Mouse (Mus musculus): ENCODE results near the gene Retnlb. TPM values are rescaled to one million over a fixed set of nuclear protein-coding genes. Genes with fewer than 3 reads are reported as not detected.

Gene Retnlb
- polyA plus RNA-seq, 1 experiment from 2014 or later, result not detected

- no peak for ATAC-seq (ENCODE audit: low FRiP score, low TSS enrichment)
- 88% methylated on average over 1 of the region's 1 CpGs for WGBS
- no peaks in the 10 kb centered on the region for H3K27me3 ChIP-seq (ENCODE audit: control insufficient read depth, insufficient read depth, low read length)
Measured at GRCm38 (mm10) chr16:48805412-48805811, 11.2 kb upstream of the Retnlb start.

GRCm38 (mm10) chr16:48806521-48806920 is 10.1 kb upstream of the Retnlb start:
- Histone ChIP-seq H3K27me3 (ENCODE audit: control insufficient read depth, insufficient read depth, low read length) (no peaks in the 10 kb centered on the region), H3K4me3 (replicated peaks; ENCODE audit: low read depth, low read length) (no peak overlapping the region), H3K36me3 (ENCODE audit: control insufficient read depth, insufficient read depth, low read length) (no peaks in the 10 kb centered on the region), H3K9ac (replicated peaks; ENCODE audit: low read length) (no peak overlapping the region), H3K27ac (replicated peaks; ENCODE audit: low read depth, low read length) (no peak overlapping the region), H3K9me3 (ENCODE audit: control insufficient read depth, low read length) (no peaks in the 10 kb centered on the region), H3K4me2 (ENCODE audit: low read length) (no peak overlapping the region), H3K4me1 (ENCODE audit: control insufficient read depth, insufficient read depth, low read length) (no peaks in the 10 kb centered on the region)
- WGBS, result 85% methylated on average over 1 of the region's 1 CpGs
- DNase-seq (no peak), ATAC-seq (ENCODE audit: low FRiP score, low TSS enrichment) (no peak)

More at GRCm38 (mm10) chr16:48805412-48805811, 11.2 kb upstream of the Retnlb start:
- Histone ChIP-seq H3K36me3 (ENCODE audit: control insufficient read depth, insufficient read depth, low read length) (no peaks in the 10 kb centered on the region), H3K4me2 (ENCODE audit: low read length) (no peak overlapping the region), H3K9ac (replicated peaks; ENCODE audit: low read length) (no peak overlapping the region), H3K4me3 (replicated peaks; ENCODE audit: low read depth, low read length) (no peak overlapping the region), H3K9me3 (ENCODE audit: control insufficient read depth, low read length) (no peaks in the 10 kb centered on the region), H3K27ac (replicated peaks; ENCODE audit: low read depth, low read length) (no peak overlapping the region), H3K4me1 (ENCODE audit: control insufficient read depth, insufficient read depth, low read length) (no peaks in the 10 kb centered on the region)
- DNase-seq, result no peak

GRCm38 (mm10) chr16:48809374-48809773 is 7.3 kb upstream of the Retnlb start:
- H3K36me3 ChIP-seq (ENCODE audit: control insufficient read depth, insufficient read depth, low read length), result no peaks in the 10 kb centered on the region
- H3K4me3 ChIP-seq (replicated peaks; ENCODE audit: low read depth, low read length), result no peak overlapping the region
- H3K27me3 ChIP-seq (ENCODE audit: control insufficient read depth, insufficient read depth, low read length), result no peaks in the 10 kb centered on the region
- DNase-seq, result peak; percentile 40
- no peak overlapping the region for H3K4me2 ChIP-seq (ENCODE audit: low read length)
- H3K27ac ChIP-seq (replicated peaks; ENCODE audit: low read depth, low read length), result no peak overlapping the region
- H3K4me1 ChIP-seq (ENCODE audit: control insufficient read depth, insufficient read depth, low read length), result no peaks in the 10 kb centered on the region
- 63% methylated on average over 2 of the region's 2 CpGs for WGBS
- H3K9ac ChIP-seq (replicated peaks; ENCODE audit: low read length), result no peak overlapping the region
- ATAC-seq (ENCODE audit: low FRiP score, low TSS enrichment), result no peak
- no peaks in the 10 kb centered on the region for H3K9me3 ChIP-seq (ENCODE audit: control insufficient read depth, low read length)

- ATAC-seq (ENCODE audit: low FRiP score, low TSS enrichment) (no peak), DNase-seq (no peak)
- no peaks in the 10 kb centered on the region for H3K4me1 ChIP-seq (ENCODE audit: control insufficient read depth, insufficient read depth, low read length)
- H3K4me2 ChIP-seq (ENCODE audit: low read length), result no peak overlapping the region
- H3K9ac ChIP-seq (replicated peaks; ENCODE audit: low read length), result no peak overlapping the region
- H3K9me3 ChIP-seq (ENCODE audit: control insufficient read depth, low read length), result no peaks in the 10 kb centered on the region
- no peak overlapping the region for H3K27ac ChIP-seq (replicated peaks; ENCODE audit: low read depth, low read length)
- WGBS, result 91% methylated on average over 7 of the region's 7 CpGs
- no peaks in the 10 kb centered on the region for H3K36me3 ChIP-seq (ENCODE audit: control insufficient read depth, insufficient read depth, low read length)
- H3K4me3 ChIP-seq (replicated peaks; ENCODE audit: low read depth, low read length), result no peak overlapping the region
- no peaks in the 10 kb centered on the region for H3K27me3 ChIP-seq (ENCODE audit: control insufficient read depth, insufficient read depth, low read length)
Measured at GRCm38 (mm10) chr16:48811881-48812436, 4.7 kb upstream of the Retnlb start.

- Histone ChIP-seq H3K4me2 (ENCODE audit: low read length) (no peak overlapping the region), H3K36me3 (ENCODE audit: control insufficient read depth, insufficient read depth, low read length) (no peaks in the 10 kb centered on the region), H3K4me3 (replicated peaks; ENCODE audit: low read depth, low read length) (no peak overlapping the region), H3K27ac (replicated peaks; ENCODE audit: low read depth, low read length) (no peak overlapping the region), H3K9ac (replicated peaks; ENCODE audit: low read length) (no peak overlapping the region), H3K9me3 (ENCODE audit: control insufficient read depth, low read length) (no peaks in the 10 kb centered on the region), H3K27me3 (ENCODE audit: control insufficient read depth, insufficient read depth, low read length) (no peaks in the 10 kb centered on the region), H3K4me1 (ENCODE audit: control insufficient read depth, insufficient read depth, low read length) (no peaks in the 10 kb centered on the region)
- WGBS, result 92% methylated on average over 6 of the region's 6 CpGs
- no peak for ATAC-seq (ENCODE audit: low FRiP score, low TSS enrichment)
- DNase-seq, result no peak
Measured at GRCm38 (mm10) chr16:48818524-48818923, 1.9 kb downstream of the Retnlb start.

GRCm38 (mm10) chr16:48826474-48826873 is 9.8 kb downstream of the Retnlb start:
- ATAC-seq (ENCODE audit: low FRiP score, low TSS enrichment) (no peak), DNase-seq (no peak)
- Histone ChIP-seq H3K9me3 (ENCODE audit: control insufficient read depth, low read length) (no peaks in the 10 kb centered on the region), H3K27me3 (ENCODE audit: control insufficient read depth, insufficient read depth, low read length) (no peaks in the 10 kb centered on the region), H3K36me3 (ENCODE audit: control insufficient read depth, insufficient read depth, low read length) (no peaks in the 10 kb centered on the region), H3K27ac (replicated peaks; ENCODE audit: low read depth, low read length) (no peak overlapping the region), H3K9ac (replicated peaks; ENCODE audit: low read length) (no peak overlapping the region), H3K4me2 (ENCODE audit: low read length) (no peak overlapping the region), H3K4me1 (ENCODE audit: control insufficient read depth, insufficient read depth, low read length) (no peaks in the 10 kb centered on the region), H3K4me3 (replicated peaks; ENCODE audit: low read depth, low read length) (no peak overlapping the region)
- WGBS, result 89% methylated on average over 3 of the region's 3 CpGs

GRCm38 (mm10) chr16:48827625-48828024 is 11.0 kb downstream of the Retnlb start:
- ATAC-seq (ENCODE audit: low FRiP score, low TSS enrichment), result no peak
- no peak overlapping the region for H3K27ac ChIP-seq (replicated peaks; ENCODE audit: low read depth, low read length)
- no peaks in the 10 kb centered on the region for H3K9me3 ChIP-seq (ENCODE audit: control insufficient read depth, low read length)
- no peak for DNase-seq
- no peak overlapping the region for H3K9ac ChIP-seq (replicated peaks; ENCODE audit: low read length)
- H3K4me1 ChIP-seq (ENCODE audit: control insufficient read depth, insufficient read depth, low read length), result no peaks in the 10 kb centered on the region
- H3K36me3 ChIP-seq (ENCODE audit: control insufficient read depth, insufficient read depth, low read length), result no peaks in the 10 kb centered on the region
- H3K4me3 ChIP-seq (replicated peaks; ENCODE audit: low read depth, low read length), result no peak overlapping the region
- WGBS, result 66% methylated on average over 1 of the region's 1 CpGs
- no peak overlapping the region for H3K4me2 ChIP-seq (ENCODE audit: low read length)
- no peaks in the 10 kb centered on the region for H3K27me3 ChIP-seq (ENCODE audit: control insufficient read depth, insufficient read depth, low read length)

- no peaks in the 10 kb centered on the region for H3K4me1 ChIP-seq (ENCODE audit: control insufficient read depth, insufficient read depth, low read length)
- no peak for DNase-seq
- no peaks in the 10 kb centered on the region for H3K27me3 ChIP-seq (ENCODE audit: control insufficient read depth, insufficient read depth, low read length)
- H3K4me3 ChIP-seq (replicated peaks; ENCODE audit: low read depth, low read length), result no peak overlapping the region
- ATAC-seq (ENCODE audit: low FRiP score, low TSS enrichment), result no peak
- WGBS, result 87% methylated on average over 4 of the region's 4 CpGs
- no peak overlapping the region for H3K27ac ChIP-seq (replicated peaks; ENCODE audit: low read depth, low read length)
- H3K9me3 ChIP-seq (ENCODE audit: control insufficient read depth, low read length), result no peaks in the 10 kb centered on the region
- H3K36me3 ChIP-seq (ENCODE audit: control insufficient read depth, insufficient read depth, low read length), result no peaks in the 10 kb centered on the region
- no peak overlapping the region for H3K4me2 ChIP-seq (ENCODE audit: low read length)
- H3K9ac ChIP-seq (replicated peaks; ENCODE audit: low read length), result no peak overlapping the region
Measured at GRCm38 (mm10) chr16:48829060-48829459, 12.4 kb downstream of the Retnlb start.

GRCm38 (mm10) chr16:48832055-48832454 is 15.4 kb downstream of the Retnlb start:
- Histone ChIP-seq H3K9ac (replicated peaks; ENCODE audit: low read length) (no peak overlapping the region), H3K27me3 (ENCODE audit: control insufficient read depth, insufficient read depth, low read length) (no peaks in the 10 kb centered on the region), H3K4me3 (replicated peaks; ENCODE audit: low read depth, low read length) (no peak overlapping the region), H3K36me3 (ENCODE audit: control insufficient read depth, insufficient read depth, low read length) (no peaks in the 10 kb centered on the region), H3K9me3 (ENCODE audit: control insufficient read depth, low read length) (no peaks in the 10 kb centered on the region), H3K4me1 (ENCODE audit: control insufficient read depth, insufficient read depth, low read length) (no peaks in the 10 kb centered on the region), H3K27ac (replicated peaks; ENCODE audit: low read depth, low read length) (no peak overlapping the region), H3K4me2 (ENCODE audit: low read length) (no peak overlapping the region)
- DNase-seq (no peak), ATAC-seq (ENCODE audit: low FRiP score, low TSS enrichment) (no peak)
- 89% methylated on average over 7 of the region's 8 CpGs for WGBS

Measured in midbrain, embryonic 14.5 days (tissue).